8 mouse cellular contexts compared by ENCODE assay signal in the genomic region with DNA sequence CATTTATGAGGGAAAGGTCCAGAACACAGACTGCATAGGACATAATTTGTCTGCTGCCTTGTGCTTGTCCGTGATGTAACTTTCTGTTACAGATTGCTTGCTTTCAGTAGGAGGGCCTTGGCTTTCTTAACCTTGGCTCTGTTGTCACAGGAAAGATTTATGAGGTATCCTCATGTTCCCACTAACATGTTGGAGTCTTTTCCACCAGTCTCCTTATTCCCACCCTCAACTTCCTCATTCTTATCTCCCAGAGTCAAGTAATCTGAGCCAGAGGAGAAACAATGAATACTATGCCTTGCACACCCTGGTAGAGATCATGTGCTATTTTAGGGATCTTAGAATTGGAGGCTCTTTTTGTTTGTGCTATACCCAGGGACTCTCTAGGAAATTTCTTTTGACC. TPM values are rescaled to one million over a fixed set of nuclear protein-coding genes. Genes with fewer than 3 reads are reported as not detected.
DNase-seq lines count a peak whose midpoint lies in the region; ATAC-seq and TF ChIP-seq lines count a peak whose summit lies in the region.
"Had no signal": no experiment of that assay in that cellular context is flagged by ENCODE, and none has a peak within 500 bp of the region (broad histone marks: within the 10 kb centered on the region; RNA-seq: fewer than 3 reads in every experiment).

No protein-coding gene starts in this region.

- H3K79me2 ChIP-seq in heart, adult 2 months (replicated peaks; ENCODE audit: control insufficient read depth, insufficient read depth, low read length), result peaks cover 6% of the 10 kb centered on the region

- H3K27ac ChIP-seq in neural tube, embryonic 13.5 days (replicated peaks), result peak overlapping the region; percentile 72
- H3K27ac ChIP-seq in heart, adult 2 months, result peak overlapping the region; percentile 71
- H3K27ac ChIP-seq in kidney, postnatal 0 days, result peak overlapping the region; percentile 78
- H3K27ac ChIP-seq in stomach, postnatal 0 days (replicated peaks), result peak overlapping the region; percentile 88
- H3K27ac ChIP-seq: limb, embryonic 12.5 days had no signal

- no peak overlapping the region for H3K9ac ChIP-seq in neural tube, embryonic 13.5 days
- H3K9ac ChIP-seq in heart, adult 2 months (ENCODE audit: low read depth, low read length), result no peak overlapping the region
- no peak overlapping the region for H3K9ac ChIP-seq in kidney, postnatal 0 days (ENCODE audit: low read depth, low read length)
- no peak overlapping the region for H3K9ac ChIP-seq in stomach, postnatal 0 days (ENCODE audit: low read length)
- H3K9ac ChIP-seq: limb, embryonic 12.5 days had no signal

- no peak for TF ChIP-seq CTCF in heart, adult 2 months (IDR thresholded peaks at IDR 0.05)
- no peak for TF ChIP-seq CTCF in kidney, postnatal 0 days (IDR thresholded peaks at IDR 0.05; ENCODE audit: low read depth)
- TF ChIP-seq CTCF in stomach, postnatal 0 days (IDR thresholded peaks at IDR 0.05; ENCODE audit: low read depth), result no peak

- intact Hi-C loops in heart, adult 2 months (cut with DNase I), result loop anchor here (1.0 to 5.0 kb wide), 3 partner anchors 23 to 61 kb away; a partner anchor contains a TSS

- TF ChIP-seq POLR2A in heart, adult 2 months (IDR thresholded peaks at IDR 0.05; ENCODE audit: insufficient read depth, low read depth, low read length), result no peak

- no peak overlapping the region for H3K4me2 ChIP-seq in neural tube, embryonic 13.5 days
- no peak overlapping the region for H3K4me2 ChIP-seq in kidney, postnatal 0 days (ENCODE audit: low read length)
- H3K4me2 ChIP-seq in stomach, postnatal 0 days (replicated peaks; ENCODE audit: low read depth), result no peak overlapping the region
- H3K4me2 ChIP-seq: limb, embryonic 12.5 days had no signal

- H3K4me3 ChIP-seq in neural tube, embryonic 13.5 days, result no peak overlapping the region
- no peak overlapping the region for H3K4me3 ChIP-seq in heart, adult 2 months
- H3K4me3 ChIP-seq in kidney, postnatal 0 days (replicated peaks; ENCODE audit: low read depth, low read length), result no peak overlapping the region
- no peak overlapping the region for H3K4me3 ChIP-seq in stomach, postnatal 0 days (ENCODE audit: low read depth, low read length)
- H3K4me3 ChIP-seq: limb, embryonic 12.5 days had no signal

- H3K9me3 ChIP-seq in neural tube, embryonic 13.5 days, result no peaks in the 10 kb centered on the region
- no peaks in the 10 kb centered on the region for H3K9me3 ChIP-seq in kidney, postnatal 0 days (replicated peaks; ENCODE audit: low read length)
- H3K9me3 ChIP-seq in stomach, postnatal 0 days (ENCODE audit: control insufficient read depth, low read length), result no peaks in the 10 kb centered on the region
- H3K9me3 ChIP-seq: limb, embryonic 12.5 days had no signal

- no peak for TF ChIP-seq EP300 in heart, adult 2 months (IDR thresholded peaks at IDR 0.05; ENCODE audit: insufficient read depth, low read depth, low read length)
- TF ChIP-seq EP300 in stomach, postnatal 0 days (optimal IDR thresholded peaks at IDR 0.05), result no peak

- no peaks in the 10 kb centered on the region for H3K27me3 ChIP-seq in neural tube, embryonic 13.5 days
- H3K27me3 ChIP-seq in heart, adult 2 months (ENCODE audit: control insufficient read depth, insufficient read depth, low read length), result no peaks in the 10 kb centered on the region
- H3K27me3 ChIP-seq in kidney, postnatal 0 days (ENCODE audit: insufficient read depth, low read length), result no peaks in the 10 kb centered on the region
- H3K27me3 ChIP-seq in stomach, postnatal 0 days (ENCODE audit: control insufficient read depth, insufficient read depth, low read length), result no peaks in the 10 kb centered on the region
- H3K27me3 ChIP-seq: limb, embryonic 12.5 days had no signal

- WGBS in neural tube, embryonic 13.5 days, result 21% methylated on average over 1 of the region's 1 CpGs
- 17% methylated on average over 1 of the region's 1 CpGs for WGBS in heart, adult 2 months
- 14% methylated on average over 1 of the region's 1 CpGs for WGBS in kidney, postnatal 0 days
- WGBS in stomach, postnatal 0 days, result 7% methylated on average over 1 of the region's 1 CpGs

- DNase-seq in neural tube, embryonic 10.5 days (ENCODE audit: extremely low spot score, low spot score), result no peak
- DNase-seq in heart, adult 2 months, result no peak
- DNase-seq in kidney, postnatal 0 days (ENCODE audit: low spot score), result peak; percentile 93
- DNase-seq in stomach, postnatal 0 days (ENCODE audit: low spot score), result no peak
- DNase-seq in cerebellum, postnatal 25 days, result no peak

- ATAC-seq in neural tube, embryonic 13.5 days (ENCODE audit: low read depth), result no peak
- peak; percentile 81; the same call in 1 of the 2 replicates for ATAC-seq in kidney, postnatal 0 days (replicated peaks; ENCODE audit: low FRiP score, low read depth)
- peak; percentile 80 for ATAC-seq in stomach, postnatal 0 days (ENCODE audit: low FRiP score, low TSS enrichment)
- ATAC-seq in erythroid progenitor cell, adult 5-6 weeks (replicated peaks; ENCODE audit: low FRiP score, poor library complexity, severe bottlenecking), result no peak

- peaks cover 62% of the 10 kb centered on the region for H3K4me1 ChIP-seq in neural tube, embryonic 13.5 days (replicated peaks)
- peaks cover 40% of the 10 kb centered on the region for H3K4me1 ChIP-seq in heart, adult 2 months (ENCODE audit: control insufficient read depth, insufficient read depth, low read length)
- H3K4me1 ChIP-seq in kidney, postnatal 0 days (replicated peaks; ENCODE audit: insufficient read depth, low read length), result peaks cover 28% of the 10 kb centered on the region
- peaks cover 16% of the 10 kb centered on the region for H3K4me1 ChIP-seq in stomach, postnatal 0 days (replicated peaks; ENCODE audit: control insufficient read depth, insufficient read depth)

- no peaks in the 10 kb centered on the region for H3K36me3 ChIP-seq in neural tube, embryonic 13.5 days
- peaks cover 27% of the 10 kb centered on the region for H3K36me3 ChIP-seq in heart, adult 2 months (ENCODE audit: control insufficient read depth, insufficient read depth, low read length)
- H3K36me3 ChIP-seq in kidney, postnatal 0 days (ENCODE audit: insufficient read depth, low read length), result no peaks in the 10 kb centered on the region
- H3K36me3 ChIP-seq in stomach, postnatal 0 days (ENCODE audit: control insufficient read depth, insufficient read depth, low read length), result no peaks in the 10 kb centered on the region
- H3K36me3 ChIP-seq: limb, embryonic 12.5 days had no signal

RNA-seq across cellular contexts. Expression of a gene that starts 32.9 kb away (rescaled TPM):
- polyA plus RNA-seq in neural tube, embryonic 13.5 days (2015; fragmentation: Nextera tagmentation; extraction: Ambion mirVana), result 0.40 and 0.68 TPM in 2 replicates
- total RNA-seq in heart, adult 2 months (2021), result 10 to 100 TPM; 43.4 to 53.4 TPM
- polyA plus RNA-seq in heart, adult 2 months (2012; rRNA removed), result 52.1 and 56.2 TPM in 2 replicates
- polyA plus RNA-seq in kidney, postnatal 0 days (2015; fragmentation: Nextera tagmentation; extraction: Ambion mirVana), result 3.9 and 4.5 TPM in 2 replicates
- 5.3 and 5.6 TPM in 2 replicates for polyA plus RNA-seq in stomach, postnatal 0 days (2015; fragmentation: Nextera tagmentation; extraction: Ambion mirVana)
- total RNA-seq in erythroid progenitor cell, adult 5-6 weeks (2015; ENCODE audit: low replicate concordance), result not detected in 2 replicates
- 0.15 TPM in 1 of 2 replicates, not detected in the other for total RNA-seq in erythroid progenitor cell, adult 5-6 weeks (2017; ENCODE audit: low replicate concordance)

RNA-seq across cellular contexts. Expression of a gene that starts 45.9 kb away (rescaled TPM):
- 22.0 and 29.5 TPM in 2 replicates for polyA plus RNA-seq in neural tube, embryonic 13.5 days (2015; fragmentation: Nextera tagmentation; extraction: Ambion mirVana)
- 1 to 10 TPM; 6.3 to 7.6 TPM for total RNA-seq in heart, adult 2 months (2021)
- polyA plus RNA-seq in heart, adult 2 months (2012; rRNA removed), result 4.3 and 6.4 TPM in 2 replicates
- polyA plus RNA-seq in kidney, postnatal 0 days (2015; fragmentation: Nextera tagmentation; extraction: Ambion mirVana), result 15.9 and 17.2 TPM in 2 replicates
- 10.5 and 10.9 TPM in 2 replicates for polyA plus RNA-seq in stomach, postnatal 0 days (2015; fragmentation: Nextera tagmentation; extraction: Ambion mirVana)
- 3.6 and 11.3 TPM in 2 replicates for total RNA-seq in erythroid progenitor cell, adult 5-6 weeks (2015; ENCODE audit: low replicate concordance)
- 2.1 TPM in 1 of 2 replicates, not detected in the other for total RNA-seq in erythroid progenitor cell, adult 5-6 weeks (2017; ENCODE audit: low replicate concordance)

Comparison
In these comparisons a context has a peak if more than half of its experiments do, and no peak if none do; other contexts are left out.
1. ATAC-seq: peak in kidney, postnatal 0 days (single experiment) and stomach, postnatal 0 days (single experiment); none in neural tube, embryonic 13.5 days (single experiment) and erythroid progenitor cell, adult 5-6 weeks (single experiment).
2. Peak in every context shown above with its lines, with median percentiles within 50 percentile points of each other: H3K27ac ChIP-seq.